Mouse (Mus musculus) thymus, adult 2 months (tissue): Measurements from ENCODE around the gene Hdac9.

Experiments
- CTCF ChIP-seq: fragments of 200-500 bp; IDR thresholded peaks from 2 replicates; pipeline ENCODE4 v1.5.1; 2012; ENCODE audit warnings: mild to moderate bottlenecking, control low read depth, low read length, moderate library complexity, borderline replicate concordance; ENCODE audit not compliant: control insufficient read depth, poor library complexity, insufficient read depth; ENCODE audit errors: extremely low read depth
- POLR2A ChIP-seq: fragments of 200-500 bp; IDR thresholded peaks from 2 replicates; pipeline ENCODE4 v1.6.1; 2012; ENCODE audit warnings: mild to moderate bottlenecking, low read length, control low read depth, moderate library complexity; ENCODE audit not compliant: control insufficient read depth, poor library complexity, insufficient read depth; ENCODE audit errors: extremely low read depth

DNA sequence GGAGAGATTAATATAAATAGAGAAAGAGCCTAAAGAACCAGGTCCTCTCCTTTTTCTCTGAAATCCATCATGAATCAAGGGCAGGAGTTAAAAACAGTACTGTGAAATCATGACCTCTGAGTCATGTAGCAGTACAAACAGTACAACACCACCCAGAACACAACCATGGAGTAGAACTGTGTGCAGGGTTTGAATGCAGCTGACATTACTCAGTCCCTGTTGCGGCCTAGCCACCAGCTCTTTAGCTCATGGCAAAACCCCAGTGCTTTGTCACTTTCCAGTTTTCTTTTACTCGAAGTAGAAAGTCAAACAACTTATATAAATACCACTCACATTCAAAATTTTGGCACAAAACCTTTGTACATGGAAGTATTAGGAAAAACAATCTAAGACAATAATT is 395.4 kb downstream of the Hdac9 start:
- TF ChIP-seq CTCF, result no peak
- TF ChIP-seq POLR2A, result no peak
